Mouse (Mus musculus): Measurements from ENCODE around the gene Nop56.

Gene Nop56

DNA sequence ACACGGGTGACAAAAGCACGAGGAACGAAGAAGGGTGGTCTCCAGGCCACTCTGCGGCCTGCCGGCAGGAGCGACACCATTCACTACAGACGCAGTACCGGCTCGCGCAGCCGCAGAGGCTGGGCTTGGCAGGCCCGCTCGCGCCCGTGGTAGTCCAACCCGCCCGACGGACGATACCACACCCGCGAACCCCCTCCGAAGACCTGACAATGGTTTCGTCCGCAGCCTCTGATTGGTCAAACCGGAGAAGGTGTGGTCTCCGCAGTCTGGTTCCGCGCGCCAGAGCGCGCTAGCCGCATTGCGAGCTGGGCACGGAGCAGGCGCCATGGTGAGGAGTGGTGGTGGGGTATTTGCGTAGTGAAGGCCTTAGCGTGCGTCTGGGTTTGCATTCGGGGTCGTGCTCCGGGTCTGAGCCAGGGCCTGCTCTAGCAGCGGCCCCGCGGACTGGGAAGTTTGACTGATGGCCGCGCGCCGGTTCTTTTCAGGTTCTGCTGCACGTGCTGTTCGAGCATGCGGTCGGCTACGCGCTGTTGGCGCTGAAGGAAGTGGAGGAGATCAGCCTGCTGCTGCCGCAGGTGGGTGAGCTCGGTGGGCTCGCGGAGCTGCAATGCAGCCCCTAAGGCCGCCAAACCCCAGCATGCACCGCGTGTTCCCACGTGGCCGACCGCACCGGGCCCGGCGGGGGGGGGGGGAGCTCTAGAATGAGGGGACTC lies at the start of gene Nop56:
Gene Nop56 (plus strand): TSS at position 282 of the 713 bp plus-strand sequence.
- peak; percentile 99 for DNase-seq (ENCODE audit: low spot score)

DNA sequence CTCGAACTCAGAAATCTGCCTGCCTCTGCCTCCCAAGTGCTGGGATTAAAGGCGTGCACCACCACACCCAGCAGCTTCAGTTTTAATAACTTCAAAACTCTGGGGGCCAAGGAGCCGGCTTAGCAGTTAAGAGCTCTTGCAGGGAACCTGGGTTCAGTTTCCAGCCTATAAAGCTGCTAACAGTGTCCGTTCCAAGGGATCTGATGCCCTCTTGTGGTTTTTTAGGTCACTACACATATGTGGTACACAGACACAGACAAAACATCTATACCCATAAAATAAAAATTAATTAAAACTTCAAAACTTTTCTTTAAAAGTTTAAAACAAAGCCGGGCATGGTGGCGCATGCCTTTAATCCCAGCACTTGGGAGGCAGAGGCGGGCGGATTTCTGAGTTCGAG lies 27.3 kb upstream of the Nop56 start:
- no peak for DNase-seq (ENCODE audit: low spot score)

GRCm38 (mm10) chr2:130248226-130248625 lies 26.0 kb upstream of the Nop56 start:
- DNase-seq (ENCODE audit: low spot score): no peak

DNA sequence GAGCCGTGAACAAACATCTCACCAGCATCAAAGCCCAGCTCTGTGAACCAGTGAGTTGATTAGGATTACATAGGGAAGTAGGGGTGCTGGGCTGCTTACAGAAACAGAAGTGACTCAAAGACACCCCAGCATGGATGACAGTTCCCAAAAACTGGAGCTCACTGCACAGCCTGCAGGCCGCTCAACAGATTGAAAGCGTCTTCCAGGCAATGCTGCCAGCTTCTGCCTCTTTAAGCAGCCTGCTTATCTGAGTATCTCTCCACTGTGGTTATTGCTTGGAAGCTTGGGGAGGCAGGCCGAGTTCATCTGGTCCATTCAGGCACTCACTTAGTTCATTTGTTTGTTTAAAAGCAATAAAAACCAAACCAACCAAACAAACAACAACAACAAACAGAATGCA lies 17.5 kb upstream of the Nop56 start:
- no peak for DNase-seq (ENCODE audit: low spot score)

DNA sequence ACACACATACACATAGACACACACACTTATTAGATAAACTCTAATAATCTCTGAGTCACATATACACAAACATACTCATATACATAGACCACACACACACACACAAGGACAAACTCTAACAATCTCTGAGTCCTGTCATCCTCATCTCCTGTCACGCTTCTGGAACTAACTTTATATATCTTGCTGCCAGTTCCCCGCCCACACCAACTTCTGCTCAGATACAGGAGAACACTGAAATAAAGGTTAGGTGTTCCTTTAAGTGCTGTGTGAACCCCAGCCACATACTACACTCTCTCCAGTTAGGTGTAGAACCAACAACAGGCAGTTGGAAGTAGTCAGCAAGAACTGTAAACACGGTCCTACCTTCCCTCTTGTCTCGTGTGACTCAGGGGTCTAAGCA lies 13.4 kb upstream of the Nop56 start:
- DNase-seq (ENCODE audit: low spot score): no peak

GRCm38 (mm10) chr2:130261914-130262313 lies 12.3 kb upstream of the Nop56 start:
- no peak for DNase-seq (ENCODE audit: low spot score)

- DNase-seq (ENCODE audit: low spot score): no peak
Observed at GRCm38 (mm10) chr2:130262398-130262797, 11.8 kb upstream of the Nop56 start.

- DNase-seq (ENCODE audit: low spot score): no peak
Observed at GRCm38 (mm10) chr2:130265520-130265919, 8.7 kb upstream of the Nop56 start.

DNA sequence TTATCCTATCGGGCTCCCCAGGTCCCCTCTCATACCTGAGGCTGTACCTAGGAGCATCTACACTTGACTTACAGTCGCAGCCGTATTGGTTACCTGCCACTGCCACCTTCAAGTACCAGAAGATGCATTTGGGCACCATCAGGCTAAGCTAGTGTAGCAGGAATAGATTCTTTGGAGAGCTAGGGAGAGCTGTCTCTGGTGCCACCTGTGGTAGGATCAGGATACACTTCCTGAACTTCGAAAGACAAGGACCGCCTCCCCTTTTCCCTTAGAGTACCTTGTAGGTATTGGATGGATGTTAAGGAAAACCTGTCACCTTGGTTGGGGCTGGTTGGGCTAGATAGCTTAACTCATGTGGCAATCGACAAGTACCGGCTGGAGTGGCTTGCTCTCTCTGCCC lies 6.2 kb upstream of the Nop56 start:
- no peak for DNase-seq (ENCODE audit: low spot score)

GRCm38 (mm10) chr2:130273732-130274131 lies 498 bp upstream of the Nop56 start:
- no peak for DNase-seq (ENCODE audit: low spot score)

DNA sequence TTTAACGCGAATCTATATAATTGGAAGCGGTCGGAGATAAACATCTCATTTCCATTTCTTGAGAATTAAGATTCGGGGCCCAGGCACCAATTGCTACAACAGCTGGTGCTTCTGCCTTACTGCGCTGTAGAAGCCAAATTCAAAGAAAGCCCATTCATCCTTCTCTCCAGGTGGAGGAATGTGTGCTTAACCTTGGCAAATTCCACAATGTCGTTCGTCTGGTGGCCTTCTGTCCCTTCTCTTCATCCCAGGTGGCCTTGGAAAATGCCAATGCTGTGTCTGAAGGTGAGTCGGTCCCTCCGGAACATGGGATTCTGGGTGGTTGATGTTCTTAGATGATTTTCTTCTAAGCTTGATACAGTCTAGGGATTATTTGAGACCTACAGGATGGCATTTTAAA lies 632 bp downstream of the Nop56 start:
- no peak for DNase-seq (ENCODE audit: low spot score)

- DNase-seq (ENCODE audit: low spot score): no peak
Observed at GRCm38 (mm10) chr2:130275649-130276048, 1.4 kb downstream of the Nop56 start.

- no peak for DNase-seq (ENCODE audit: low spot score)
Observed at GRCm38 (mm10) chr2:130279600-130280091, 5.4 kb downstream of the Nop56 start.

- no peak for DNase-seq (ENCODE audit: low spot score)
Observed at GRCm38 (mm10) chr2:130280224-130280623, 6.0 kb downstream of the Nop56 start.

GRCm38 (mm10) chr2:130280818-130281217 lies 6.6 kb downstream of the Nop56 start:
- no peak for DNase-seq (ENCODE audit: low spot score)

- peak; percentile 76 for DNase-seq (ENCODE audit: low spot score)
Observed at GRCm38 (mm10) chr2:130283854-130284654, 9.8 kb downstream of the Nop56 start, which contains the start of gene Idh3b. Gene Idh3b (minus strand): TSS chr2:130284547.

DNA sequence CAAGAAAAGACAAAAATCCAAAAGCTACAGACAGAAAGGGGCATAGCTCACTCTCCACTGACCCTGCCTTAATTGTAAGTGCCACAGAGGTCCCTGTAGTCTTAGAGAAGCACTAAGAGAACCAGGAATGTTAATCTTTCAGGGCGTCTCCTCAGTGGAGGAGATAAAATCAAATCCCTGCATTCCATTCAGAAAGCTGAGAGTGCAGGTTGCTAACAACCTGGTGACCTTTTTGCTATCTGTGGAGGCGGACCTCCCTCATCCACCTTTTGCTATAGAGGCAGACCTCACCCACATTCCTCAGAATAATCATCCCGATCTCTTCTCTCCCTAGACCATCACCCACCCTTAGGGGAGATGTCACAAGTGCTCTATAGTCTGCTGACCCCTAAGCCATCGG lies 14.9 kb downstream of the Nop56 start:
- DNase-seq (ENCODE audit: low spot score): no peak

- peak; percentile 70 for DNase-seq (ENCODE audit: low spot score)
Observed at GRCm38 (mm10) chr2:130291434-130291833, 17.2 kb downstream of the Nop56 start.

DNA sequence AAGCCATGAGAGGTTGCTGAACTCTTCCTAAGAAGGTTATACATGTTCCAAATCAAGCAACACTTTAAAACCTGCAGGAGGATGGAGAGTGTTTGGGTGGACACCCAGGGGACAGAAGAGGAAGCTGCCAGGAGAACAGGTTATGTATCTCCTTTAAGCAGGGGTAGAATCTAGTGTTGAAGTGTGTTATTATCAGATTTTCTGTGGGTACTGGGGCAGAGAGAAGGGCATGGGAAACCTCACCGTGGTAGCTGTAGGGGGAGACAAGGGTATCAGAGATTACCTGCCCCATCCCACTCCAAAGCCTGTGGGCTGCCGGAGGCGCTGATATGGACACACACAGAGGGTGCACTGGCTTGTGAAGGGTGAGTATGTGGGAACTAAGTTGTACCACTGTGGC lies 18.8 kb downstream of the Nop56 start:
- DNase-seq (ENCODE audit: low spot score): no peak

DNA sequence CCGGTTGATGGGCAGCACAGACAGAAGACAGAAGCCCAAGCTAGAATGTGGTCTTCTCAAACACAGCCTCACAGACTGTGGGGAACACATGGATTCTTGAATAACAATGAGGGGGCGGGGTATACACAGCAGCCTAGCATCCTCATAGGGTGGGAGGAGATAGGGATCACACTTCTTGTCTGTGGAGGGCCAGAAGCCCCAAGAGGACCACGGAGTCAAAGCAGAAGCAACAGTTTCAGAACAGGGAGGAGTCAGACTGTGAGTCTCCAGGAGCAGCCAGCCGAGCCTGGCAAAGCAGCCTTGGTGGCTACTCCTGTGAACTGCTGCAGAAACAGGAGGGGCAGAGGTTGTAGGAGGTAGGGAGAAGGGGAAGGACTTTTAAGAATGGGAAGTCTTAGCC lies 19.3 kb downstream of the Nop56 start:
- DNase-seq (ENCODE audit: low spot score): no peak

- no peak for DNase-seq (ENCODE audit: low spot score)
Observed at GRCm38 (mm10) chr2:130294218-130294935, 20.1 kb downstream of the Nop56 start.

GRCm38 (mm10) chr2:130294936-130295277 lies 20.7 kb downstream of the Nop56 start, which contains the start of gene Ebf4:
Gene Ebf4 (plus strand): TSS chr2:130295169.
- no peak for DNase-seq (ENCODE audit: low spot score)

Measured in left cerebral cortex, adult 11 months (tissue).